Mouse (Mus musculus): ENCODE results near the gene Plcb4. TPM values are rescaled to one million over a fixed set of nuclear protein-coding genes. Genes with fewer than 3 reads are reported as not detected.
A peak's percentile ranks its signal among the peaks of the same experiment; 100 is the strongest.

The Plcb4 gene
- polyA plus RNA-seq, 1 experiment, result 3.7 TPM

DNA sequence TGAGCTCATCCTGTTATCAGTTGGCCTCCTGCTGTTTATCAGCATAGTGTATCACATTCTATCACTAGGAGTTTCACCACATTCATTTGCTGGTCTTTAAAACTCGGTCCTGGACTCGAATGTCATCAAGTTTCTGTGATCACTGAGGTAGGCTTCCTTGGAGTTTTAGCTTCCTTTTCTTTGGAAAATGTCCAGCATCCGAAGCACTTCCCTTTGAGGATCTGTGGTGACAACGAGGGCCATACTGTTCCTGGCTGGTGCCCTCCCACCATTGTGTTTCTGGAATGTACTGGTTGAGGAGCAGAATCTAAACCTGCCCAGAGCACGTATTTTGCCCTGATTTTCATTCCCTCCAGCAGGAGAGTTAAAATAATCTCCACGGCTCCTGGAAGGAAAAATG, 260.8 kb downstream of the Plcb4 start:
- no peaks in the 10 kb centered on the region for H3K27me3 ChIP-seq (ENCODE audit: control insufficient read depth, insufficient read depth, low read length)
- H3K4me3 ChIP-seq (ENCODE audit: control insufficient read depth, insufficient read depth, low read length), result no peak overlapping the region
- H3K4me1 ChIP-seq (replicated peaks; ENCODE audit: control insufficient read depth, insufficient read depth, low read length), result no peaks in the 10 kb centered on the region
- 89% methylated on average over 6 of the region's 6 CpGs for WGBS
- no peak overlapping the region for H3K27ac ChIP-seq (ENCODE audit: control insufficient read depth, insufficient read depth, low read length)
- no peak for TF ChIP-seq POLR2A (IDR thresholded peaks at IDR 0.05; ENCODE audit: control insufficient read depth, extremely low read depth, insufficient read depth, low read length, poor library complexity)
- no peak for TF ChIP-seq CTCF (IDR thresholded peaks at IDR 0.05; ENCODE audit: borderline replicate concordance, control insufficient read depth, extremely low read depth, insufficient read depth, low read length, poor library complexity)
- H3K36me3 ChIP-seq (ENCODE audit: control insufficient read depth, insufficient read depth, low read length), result no peaks in the 10 kb centered on the region
- DNase-seq, result no peak

DNA sequence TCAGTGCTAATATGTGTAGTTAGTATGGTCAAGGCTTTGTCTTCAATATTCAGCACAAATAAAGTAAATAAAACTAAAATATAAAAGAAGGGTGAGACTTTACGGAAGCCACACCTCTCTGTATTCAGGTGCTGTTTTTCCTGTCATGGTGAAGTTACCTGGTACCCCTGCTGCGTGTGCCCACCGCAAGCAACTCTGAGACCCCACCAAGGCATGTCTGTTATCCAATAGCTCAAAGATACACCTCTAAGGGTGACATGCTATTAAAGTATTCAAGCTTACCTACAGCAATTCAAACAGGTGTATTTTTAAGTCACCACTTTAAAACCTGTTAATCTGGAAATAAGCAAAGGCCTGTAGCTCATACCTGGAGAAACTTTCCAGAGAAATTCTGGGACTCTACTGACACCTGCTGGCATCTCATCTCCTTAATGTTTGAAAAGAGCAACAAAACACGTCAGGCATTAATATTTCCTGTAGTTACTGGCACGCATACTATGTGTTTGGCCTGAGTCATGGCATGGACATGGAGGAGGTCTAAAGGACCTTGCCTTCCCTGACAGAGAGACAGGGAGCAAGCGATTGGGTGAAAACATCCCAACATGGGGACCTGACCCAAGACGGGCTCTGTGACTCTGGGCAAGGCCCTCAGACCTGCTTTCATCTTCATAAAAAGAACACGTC, 268.0 kb downstream of the Plcb4 start:
- Histone ChIP-seq H3K27me3 (ENCODE audit: control insufficient read depth, insufficient read depth, low read length) (no peaks in the 10 kb centered on the region), H3K4me1 (replicated peaks; ENCODE audit: control insufficient read depth, insufficient read depth, low read length) (no peaks in the 10 kb centered on the region), H3K36me3 (ENCODE audit: control insufficient read depth, insufficient read depth, low read length) (no peaks in the 10 kb centered on the region), H3K4me3 (ENCODE audit: control insufficient read depth, insufficient read depth, low read length) (no peak overlapping the region), H3K27ac (ENCODE audit: control insufficient read depth, insufficient read depth, low read length) (no peak overlapping the region)
- no peak for TF ChIP-seq POLR2A (IDR thresholded peaks at IDR 0.05; ENCODE audit: control insufficient read depth, extremely low read depth, insufficient read depth, low read length, poor library complexity)
- TF ChIP-seq CTCF (IDR thresholded peaks at IDR 0.05; ENCODE audit: borderline replicate concordance, control insufficient read depth, extremely low read depth, insufficient read depth, low read length, poor library complexity), result no peak
- WGBS, result 85% methylated on average over 8 of the region's 8 CpGs
- DNase-seq, result peak; percentile 5

DNA sequence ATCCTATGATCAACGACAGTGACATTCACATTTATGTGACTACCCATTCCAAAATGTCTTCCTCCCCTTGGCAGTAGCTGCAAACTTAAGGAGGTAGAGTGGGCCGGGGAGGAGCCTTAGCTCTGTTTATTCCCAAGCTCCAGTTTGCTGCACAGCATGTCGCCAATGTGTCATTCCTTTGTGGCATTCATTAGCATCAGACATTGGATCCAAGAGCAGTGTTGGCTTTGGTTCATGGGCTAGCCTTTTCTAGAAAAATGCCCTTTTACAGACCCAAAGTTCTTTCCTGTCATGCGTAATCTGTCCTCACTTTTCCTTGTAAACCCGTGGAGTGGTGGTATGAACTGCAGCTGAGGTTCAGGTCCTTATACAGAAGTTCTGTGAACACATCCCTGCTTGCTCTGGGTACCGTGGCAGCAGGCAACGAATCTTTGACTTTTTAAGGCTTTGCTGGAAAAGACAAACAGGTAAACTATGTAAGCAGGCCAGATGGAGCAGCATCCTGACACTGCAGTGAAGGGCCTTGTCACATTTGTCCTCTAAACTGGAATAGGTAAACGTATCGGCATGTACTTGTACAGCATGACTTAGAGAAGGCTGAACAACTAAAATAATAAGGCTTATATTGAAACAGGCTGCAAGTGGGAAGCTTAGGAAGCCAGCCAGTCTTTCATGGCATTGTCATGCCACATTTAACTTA, 270.4 kb downstream of the Plcb4 start:
- no peak overlapping the region for H3K4me3 ChIP-seq (ENCODE audit: control insufficient read depth, insufficient read depth, low read length)
- no peaks in the 10 kb centered on the region for H3K36me3 ChIP-seq (ENCODE audit: control insufficient read depth, insufficient read depth, low read length)
- H3K4me1 ChIP-seq (replicated peaks; ENCODE audit: control insufficient read depth, insufficient read depth, low read length), result no peaks in the 10 kb centered on the region
- 94% methylated on average over 9 of the region's 9 CpGs for WGBS
- TF ChIP-seq CTCF (IDR thresholded peaks at IDR 0.05; ENCODE audit: borderline replicate concordance, control insufficient read depth, extremely low read depth, insufficient read depth, low read length, poor library complexity) (no peak), POLR2A (IDR thresholded peaks at IDR 0.05; ENCODE audit: control insufficient read depth, extremely low read depth, insufficient read depth, low read length, poor library complexity) (no peak)
- H3K27ac ChIP-seq (ENCODE audit: control insufficient read depth, insufficient read depth, low read length), result no peak overlapping the region
- H3K27me3 ChIP-seq (ENCODE audit: control insufficient read depth, insufficient read depth, low read length), result no peaks in the 10 kb centered on the region
- DNase-seq, result no peak

DNA sequence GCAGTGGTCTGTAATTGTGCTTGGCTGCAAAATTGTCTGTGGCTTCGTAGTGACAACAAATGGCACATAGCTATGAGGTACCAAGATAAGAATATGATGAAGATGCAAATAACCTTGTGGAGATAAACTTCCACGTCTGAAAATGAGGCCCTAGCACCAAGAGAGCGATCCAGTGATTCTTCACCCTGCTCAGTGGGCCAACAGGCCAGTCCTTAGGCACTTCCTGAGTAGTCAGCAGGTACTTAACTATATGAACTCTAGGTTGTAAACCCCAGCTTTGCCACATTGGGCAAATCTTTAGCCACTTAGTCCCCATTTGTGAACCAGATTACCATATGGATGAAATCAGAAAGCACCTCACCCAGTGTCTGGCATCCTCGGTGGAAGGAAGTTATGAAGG, 271.9 kb downstream of the Plcb4 start:
- Histone ChIP-seq H3K4me1 (replicated peaks; ENCODE audit: control insufficient read depth, insufficient read depth, low read length) (no peaks in the 10 kb centered on the region), H3K4me3 (ENCODE audit: control insufficient read depth, insufficient read depth, low read length) (no peak overlapping the region), H3K27ac (ENCODE audit: control insufficient read depth, insufficient read depth, low read length) (no peak overlapping the region), H3K27me3 (ENCODE audit: control insufficient read depth, insufficient read depth, low read length) (no peaks in the 10 kb centered on the region), H3K36me3 (ENCODE audit: control insufficient read depth, insufficient read depth, low read length) (no peaks in the 10 kb centered on the region)
- TF ChIP-seq POLR2A (IDR thresholded peaks at IDR 0.05; ENCODE audit: control insufficient read depth, extremely low read depth, insufficient read depth, low read length, poor library complexity), result no peak
- TF ChIP-seq CTCF (IDR thresholded peaks at IDR 0.05; ENCODE audit: borderline replicate concordance, control insufficient read depth, extremely low read depth, insufficient read depth, low read length, poor library complexity), result no peak
- no peak for DNase-seq
- 87% methylated on average over 4 of the region's 4 CpGs for WGBS

DNA sequence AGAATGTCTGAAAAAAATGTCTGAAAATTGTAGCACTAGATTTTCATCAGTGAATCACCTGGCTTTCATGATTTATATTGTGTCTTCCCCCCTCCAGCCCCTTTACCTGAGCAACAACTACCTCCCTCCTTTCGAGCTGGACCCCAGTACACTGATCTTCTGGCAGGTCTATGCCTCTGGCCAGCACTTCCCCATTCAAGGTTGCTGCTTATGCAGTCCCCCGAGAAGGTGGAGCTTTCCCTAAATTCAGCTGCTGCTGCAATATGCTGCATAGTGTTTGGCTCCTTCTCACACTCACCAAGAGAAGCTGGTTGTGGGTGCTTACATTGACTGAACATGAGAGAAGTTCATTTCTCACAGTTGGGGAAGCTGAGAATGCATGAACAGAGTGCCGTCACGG, 273.8 kb downstream of the Plcb4 start:
- TF ChIP-seq CTCF (IDR thresholded peaks at IDR 0.05; ENCODE audit: borderline replicate concordance, control insufficient read depth, extremely low read depth, insufficient read depth, low read length, poor library complexity), result no peak
- TF ChIP-seq POLR2A (IDR thresholded peaks at IDR 0.05; ENCODE audit: control insufficient read depth, extremely low read depth, insufficient read depth, low read length, poor library complexity), result no peak
- Histone ChIP-seq H3K36me3 (ENCODE audit: control insufficient read depth, insufficient read depth, low read length) (no peaks in the 10 kb centered on the region), H3K27ac (ENCODE audit: control insufficient read depth, insufficient read depth, low read length) (no peak overlapping the region), H3K4me3 (ENCODE audit: control insufficient read depth, insufficient read depth, low read length) (no peak overlapping the region), H3K27me3 (ENCODE audit: control insufficient read depth, insufficient read depth, low read length) (no peaks in the 10 kb centered on the region), H3K4me1 (replicated peaks; ENCODE audit: control insufficient read depth, insufficient read depth, low read length) (no peaks in the 10 kb centered on the region)
- WGBS, result 91% methylated on average over 4 of the region's 4 CpGs
- DNase-seq, result no peak

DNA sequence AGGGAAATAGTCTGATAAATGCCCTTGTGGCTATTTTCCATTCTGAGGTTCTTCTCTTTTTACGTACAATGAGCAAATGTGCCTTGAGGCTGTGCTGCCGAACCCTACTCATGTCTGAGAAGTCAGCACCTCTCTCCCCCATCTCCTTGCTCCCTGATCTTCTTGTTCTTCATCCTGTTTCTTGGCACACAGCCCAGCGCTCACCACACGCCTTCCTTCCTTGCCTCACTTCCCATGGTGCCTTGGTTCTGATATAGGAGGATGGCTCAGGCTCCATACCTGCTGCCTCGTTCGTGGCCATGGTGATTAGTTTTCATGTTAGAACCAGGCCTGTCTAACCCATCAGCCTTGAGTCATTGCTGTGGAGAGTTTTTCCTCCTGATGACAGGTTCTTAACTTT, 277.6 kb downstream of the Plcb4 start:
- Histone ChIP-seq H3K27ac (ENCODE audit: control insufficient read depth, insufficient read depth, low read length) (no peak overlapping the region), H3K4me3 (ENCODE audit: control insufficient read depth, insufficient read depth, low read length) (no peak overlapping the region), H3K27me3 (ENCODE audit: control insufficient read depth, insufficient read depth, low read length) (no peaks in the 10 kb centered on the region), H3K36me3 (ENCODE audit: control insufficient read depth, insufficient read depth, low read length) (no peaks in the 10 kb centered on the region), H3K4me1 (replicated peaks; ENCODE audit: control insufficient read depth, insufficient read depth, low read length) (no peaks in the 10 kb centered on the region)
- WGBS, result 84% methylated on average over 6 of the region's 6 CpGs
- no peak for TF ChIP-seq CTCF (IDR thresholded peaks at IDR 0.05; ENCODE audit: borderline replicate concordance, control insufficient read depth, extremely low read depth, insufficient read depth, low read length, poor library complexity)
- TF ChIP-seq POLR2A (IDR thresholded peaks at IDR 0.05; ENCODE audit: control insufficient read depth, extremely low read depth, insufficient read depth, low read length, poor library complexity), result no peak
- no peak for DNase-seq

Data from thymus, adult 2 months (tissue).